Mouse (Mus musculus) ES-E14 (cell line): ENCODE measurements around the gene Tmem189.
A peak's percentile ranks its signal among the peaks of the same experiment; 100 is the strongest.

Experiments used
- CHD2 ChIP-seq: IDR thresholded peaks from 2 replicates; pipeline ENCODE4 v1.6.1; 2014; ENCODE audit warnings: mild to moderate bottlenecking, low read depth, low read length, inconsistent platforms
- HCFC1 ChIP-seq: IDR thresholded peaks from 2 replicates; pipeline ENCODE4 v1.6.1; 2012; ENCODE audit warnings: low read length, inconsistent platforms, borderline replicate concordance; ENCODE audit not compliant: insufficient read depth
- MAFK ChIP-seq: IDR thresholded peaks from 2 replicates; pipeline ENCODE4 v1.6.1; 2014; ENCODE audit warnings: mild to moderate bottlenecking, low read depth, low read length, inconsistent platforms; ENCODE audit not compliant: insufficient read depth
- ZNF384 ChIP-seq: IDR thresholded peaks from 2 replicates; pipeline ENCODE4 v1.6.1; 2012; ENCODE audit warnings: low read depth, low read length, inconsistent platforms

DNA sequence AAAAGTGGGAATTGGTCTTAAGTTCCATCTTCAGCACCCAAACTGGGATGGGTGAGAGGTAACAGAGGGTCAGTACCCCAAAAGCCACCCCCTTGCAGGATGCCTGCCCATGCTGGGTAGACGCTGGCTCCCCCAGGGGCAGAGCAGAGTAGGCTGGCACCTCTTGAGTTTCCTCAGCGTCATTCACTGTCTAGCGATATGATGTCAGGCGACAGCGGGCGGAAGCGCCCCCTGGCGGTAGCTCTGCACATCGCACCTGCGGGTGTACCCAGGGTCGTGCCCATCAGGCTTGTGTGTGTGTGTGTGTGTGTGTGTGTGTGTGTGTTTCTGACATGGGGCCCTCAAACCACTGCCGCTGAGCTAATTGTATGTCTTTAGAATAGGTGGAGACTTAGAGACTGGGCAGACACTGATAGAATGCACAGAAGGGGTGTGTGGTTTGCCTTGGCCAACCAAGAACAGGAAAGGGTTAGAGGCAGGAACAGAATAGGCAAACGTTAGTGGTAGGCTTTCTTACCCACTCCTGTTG lies 9.7 kb downstream of the Tmem189 start:
- TF ChIP-seq HCFC1 (no peak), ZNF384 (0 out of 2 replicates have a peak, but pooled peaks have one; percentile 7), MAFK (no peak), CHD2 (no peak)
